Mouse (Mus musculus) brain, adult 10 weeks (tissue): ENCODE results near the gene Dcaf12l2. TPM values are rescaled to one million over a fixed set of nuclear protein-coding genes. Genes with fewer than 3 reads are reported as not detected.

Experiments
- polyA plus RNA-seq: library from polyadenylated mRNA; stranded (reverse); fragments of 350-450 nt; fragmentation: Illumina TruSeq; extraction: RNeasy Lipid Tissue Mini Kit (QIAGEN cat#74804); gene quantifications from one replicate; pipeline ENCODE4 v1.2.3, GENCODE M21; 2015; ENCODE audit warnings: low read depth, low replicate concordance

Gene Dcaf12l2
- 1.0 TPM for polyA plus RNA-seq

DNA sequence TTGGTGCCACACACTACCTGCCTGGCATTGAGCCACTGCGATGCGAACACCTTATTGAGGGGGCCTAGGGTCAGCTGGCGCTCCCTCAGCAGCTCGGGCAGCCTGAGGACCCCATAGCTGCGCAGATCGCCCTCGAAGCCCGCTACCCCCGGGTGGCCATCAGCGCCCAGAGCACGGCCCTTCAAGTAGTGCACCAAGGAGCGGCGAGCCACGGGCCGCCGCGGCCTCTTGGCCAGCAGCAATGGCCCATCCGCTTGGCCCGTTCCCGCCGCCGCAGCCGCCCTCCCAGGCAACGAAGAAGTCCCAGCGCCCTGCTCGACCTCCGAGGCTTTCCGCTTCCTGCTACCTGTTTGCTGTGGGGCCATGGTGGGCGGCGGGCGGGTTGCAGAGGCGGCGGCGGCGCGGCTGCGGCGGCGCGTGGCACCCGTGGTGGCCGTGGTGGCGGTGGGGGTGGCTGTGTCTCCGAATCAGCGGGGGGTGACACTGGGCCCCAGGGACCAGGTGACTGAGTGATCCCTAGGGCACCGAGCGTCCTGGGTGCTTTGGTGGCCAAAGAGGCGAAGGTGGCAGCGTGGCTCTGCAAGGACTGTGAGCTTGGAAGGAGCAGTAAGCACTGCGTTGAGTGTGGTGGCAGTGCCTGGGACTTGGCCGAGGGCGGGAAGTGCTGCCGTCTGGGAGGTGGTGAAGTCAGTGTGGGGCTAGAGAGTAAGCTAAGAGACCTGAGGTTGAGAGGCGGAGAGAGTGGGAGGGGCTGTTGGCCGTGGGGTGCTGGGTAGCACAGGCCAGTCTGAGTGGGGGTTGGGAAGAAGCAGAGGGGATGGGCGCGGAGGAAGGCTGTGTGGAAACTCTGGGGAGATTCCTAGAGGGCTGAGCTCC is at the start of gene Dcaf12l2:
Gene Dcaf12l2, minus strand, starts transcription at position 697 of the 876 bp plus-strand sequence.

